Mouse (Mus musculus) layer of hippocampus, adult 18-20 months (tissue): ENCODE results near the gene Suz12. TPM values are rescaled to one million over a fixed set of nuclear protein-coding genes. Genes with fewer than 3 reads are reported as not detected.
"Not testable (repeated sequence)": the region's sequence is repeated elsewhere in the genome, so short reads cannot be mapped to it uniquely, and the experiment has no call there.

Source experiments
- DNase-seq, 2 experiments: peaks; one replicate each; pipeline ENCODE4 v3.0.0; 2022; ENCODE audit warnings: low spot score in 2 of 2
- total RNA-seq, 2 experiments: library from RNA; stranded (reverse); gene quantifications; 2 replicates each; pipeline ENCODE4 v1.2.3; 2021

The Suz12 gene
- total RNA-seq, 2 experiments from 2014 or later = 36.9 to 37.0 TPM

GRCm38 (mm10) chr11:79991600-79991999 is 1.3 kb upstream of the Suz12 start:
- DNase-seq = no peak

- DNase-seq = no peak
Measured at GRCm38 (mm10) chr11:79992035-79992591, 793 bp upstream of the Suz12 start.

GRCm38 (mm10) chr11:79993356-79994270 is 707 bp downstream of the Suz12 start:
- DNase-seq = peak in 1 of 2 experiments; percentile 5

GRCm38 (mm10) chr11:79994271-79994988 is 1.5 kb downstream of the Suz12 start:
- DNase-seq = no peak

DNA sequence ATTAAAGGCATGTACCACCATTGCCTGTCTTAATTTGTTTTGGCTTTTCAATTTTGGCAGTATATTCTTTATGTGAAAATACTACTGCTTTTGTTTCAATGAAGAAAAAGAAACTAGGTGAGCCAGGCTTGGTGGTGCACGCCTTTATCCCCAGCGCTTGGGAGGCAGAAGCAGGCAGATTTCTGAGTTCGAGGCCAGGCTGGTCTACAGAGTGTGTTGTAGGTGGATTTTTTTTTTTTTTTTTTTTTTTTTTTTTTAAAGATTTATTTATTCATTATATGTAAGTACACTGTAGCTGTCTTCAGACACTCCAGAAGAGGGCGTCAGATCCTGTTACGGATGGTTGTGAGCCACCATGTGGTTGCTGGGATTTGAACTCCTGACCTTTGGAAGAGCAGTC is 23.6 kb downstream of the Suz12 start:
- DNase-seq = not testable (repeated sequence)

DNA sequence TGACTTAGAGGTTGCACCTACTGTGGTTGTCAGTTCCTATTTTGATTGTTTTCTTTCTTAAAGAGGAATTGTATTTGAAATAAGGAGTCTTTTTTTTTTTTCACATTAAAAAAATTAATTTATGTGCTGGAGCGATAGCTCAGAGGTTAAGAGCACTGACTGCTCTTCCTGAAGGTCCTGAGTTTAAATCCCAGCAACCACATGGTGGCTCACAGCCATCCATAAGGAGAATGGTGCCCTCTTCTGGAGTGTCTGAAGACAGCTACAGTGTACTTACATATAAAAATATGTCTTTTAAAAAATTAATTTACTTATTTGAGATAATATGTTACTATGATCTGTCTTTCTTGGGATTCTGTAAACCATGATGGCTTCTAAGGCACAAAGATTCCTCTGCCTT is 26.9 kb downstream of the Suz12 start:
- no peak for DNase-seq

DNA sequence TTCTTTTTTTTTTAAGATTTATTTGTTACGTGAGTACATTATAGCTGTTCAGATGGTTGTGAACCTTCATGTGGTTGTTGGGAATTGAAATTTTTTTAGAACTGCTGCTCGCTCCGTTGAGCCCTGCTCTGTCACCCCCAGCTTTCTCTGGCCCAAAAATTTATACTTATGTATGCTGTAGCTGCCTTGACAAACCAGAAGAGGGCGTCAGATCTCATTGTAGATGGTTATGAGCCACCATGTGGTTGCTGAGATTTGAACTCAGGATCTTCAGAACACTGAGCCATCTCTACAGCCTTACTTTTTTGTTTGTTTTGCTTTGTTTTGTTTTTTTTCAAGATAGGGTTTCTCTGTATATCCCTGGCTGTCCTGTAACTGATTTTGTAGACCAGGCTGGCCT is 28.4 kb downstream of the Suz12 start:
- no peak for DNase-seq

DNA sequence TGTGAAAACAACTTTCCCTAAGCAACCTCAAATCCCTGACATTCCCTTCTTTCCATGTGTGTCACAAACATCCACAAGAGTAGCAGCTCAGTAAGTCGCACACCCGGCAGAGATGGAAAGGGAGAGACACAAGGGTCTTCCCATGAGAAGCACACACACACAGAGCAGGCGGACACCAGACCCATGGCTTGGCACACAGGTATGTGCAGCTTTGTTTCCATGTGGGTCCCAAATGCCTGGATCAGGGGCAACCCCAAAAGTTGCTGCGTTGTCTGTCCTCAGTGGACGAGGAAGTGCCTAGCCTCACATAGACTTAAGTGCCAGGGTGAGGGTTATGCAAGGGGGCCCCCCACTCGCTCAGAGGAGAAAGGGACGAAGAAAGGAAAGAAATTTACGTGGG is 44.6 kb downstream of the Suz12 start:
- DNase-seq = no peak

DNA sequence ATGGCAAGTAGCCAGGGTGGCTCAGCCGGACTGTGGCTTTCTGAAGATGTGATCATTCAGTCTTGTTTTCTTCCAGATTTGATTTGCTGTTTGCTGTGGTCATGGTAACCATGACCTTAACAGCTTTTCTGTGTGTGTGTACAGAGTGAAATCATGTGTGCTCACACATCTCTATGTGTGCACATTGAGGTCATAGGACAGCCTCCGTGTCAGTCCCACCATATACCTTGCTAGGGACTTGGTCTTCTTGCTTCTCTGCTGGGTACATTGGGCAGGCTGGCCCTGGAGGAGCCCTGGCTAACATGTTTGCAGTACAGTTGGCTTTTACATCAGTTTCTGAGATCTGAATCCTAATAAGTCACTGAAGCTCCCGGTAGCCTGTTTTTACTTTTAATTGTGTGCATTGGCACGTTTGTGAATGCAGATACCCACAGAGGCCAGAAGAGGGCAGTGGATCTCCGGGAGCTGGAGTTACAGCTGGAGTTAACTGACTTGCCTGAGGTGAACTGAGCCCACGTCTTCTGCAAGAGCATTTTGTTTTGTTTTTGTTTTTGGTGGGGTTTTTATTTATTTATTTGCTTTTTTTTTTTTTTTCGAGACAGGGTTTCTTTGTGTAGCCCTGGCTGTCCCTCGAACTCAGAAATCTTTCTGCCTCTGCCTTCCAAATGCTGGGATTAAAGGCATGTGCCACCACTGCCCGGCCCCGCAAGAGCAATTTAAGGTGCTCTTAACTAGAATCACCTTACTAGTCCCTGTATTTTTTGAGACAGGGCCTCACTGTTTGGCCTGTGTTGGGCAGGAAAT is 49.9 kb downstream of the Suz12 start:
- DNase-seq = peak in 1 of 2 experiments; percentile 64

DNA sequence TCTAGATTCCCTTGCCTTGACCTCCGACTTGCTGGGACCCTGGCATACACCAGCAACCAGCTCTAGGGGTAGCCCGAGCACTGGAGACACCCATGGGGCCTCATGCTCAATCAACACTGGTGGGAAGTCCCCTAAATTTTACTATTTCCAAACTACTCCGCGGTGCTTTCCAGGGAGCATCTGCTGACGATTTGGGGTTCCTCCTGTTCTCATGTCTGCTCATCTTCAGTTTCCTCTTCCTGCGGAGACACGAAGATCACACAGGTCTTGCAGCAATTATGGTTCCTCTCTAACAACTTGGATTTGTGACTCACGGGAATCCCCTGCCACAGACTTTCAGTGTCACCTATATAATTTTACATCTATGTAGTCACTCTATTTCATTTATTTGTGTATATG is 50.5 kb downstream of the Suz12 start:
- no peak for DNase-seq

- no peak for DNase-seq
Measured at GRCm38 (mm10) chr11:80046856-80047255, 54.0 kb downstream of the Suz12 start.

DNA sequence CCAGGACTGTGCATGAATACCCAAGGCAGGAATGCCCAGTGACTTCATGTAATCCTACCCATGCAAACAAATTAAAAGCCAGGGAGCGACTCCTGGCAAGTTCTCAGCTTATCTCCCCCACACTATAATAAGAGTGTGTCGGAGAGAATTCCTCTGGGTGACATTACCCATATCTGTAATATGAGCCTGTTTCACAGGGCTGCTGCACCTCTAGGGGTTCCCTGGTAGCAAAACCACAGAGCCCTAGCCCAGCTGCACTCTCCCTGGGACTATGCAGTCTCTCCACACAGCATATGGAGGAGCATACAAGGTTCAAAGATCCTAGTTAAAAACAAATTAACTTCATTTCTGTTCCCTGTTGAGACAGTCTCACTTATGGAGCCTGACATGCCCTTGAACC is 57.2 kb downstream of the Suz12 start:
- no peak for DNase-seq

DNA sequence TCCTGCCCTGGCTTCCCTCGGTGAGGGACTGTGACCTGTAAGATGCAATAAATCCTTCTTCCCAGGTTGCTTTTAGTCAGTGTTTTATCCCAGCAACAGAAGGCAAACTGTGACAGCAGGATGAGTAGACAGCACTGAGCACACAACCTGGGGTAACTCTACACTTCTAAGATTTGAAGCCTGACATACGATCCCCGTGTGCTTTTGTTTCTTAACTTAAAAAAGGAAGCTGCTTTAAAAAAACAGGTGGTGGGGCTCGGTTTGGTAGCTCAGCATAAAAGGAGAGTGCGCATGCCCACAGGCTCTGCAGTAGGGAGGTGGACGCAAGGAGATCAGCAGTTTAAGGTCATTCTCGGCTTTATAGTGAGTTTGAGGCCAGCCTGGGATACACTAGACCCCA is 59.5 kb downstream of the Suz12 start:
- no peak for DNase-seq

GRCm38 (mm10) chr11:80053171-80053570 is 60.3 kb downstream of the Suz12 start:
- DNase-seq = no peak

GRCm38 (mm10) chr11:80054659-80055058 is 61.8 kb downstream of the Suz12 start:
- no peak for DNase-seq

- DNase-seq = no peak
Measured at GRCm38 (mm10) chr11:80056141-80056540, 63.2 kb downstream of the Suz12 start.

- DNase-seq = peak; percentile 20 to 73
Measured at GRCm38 (mm10) chr11:80062159-80062558, 69.3 kb downstream of the Suz12 start.

- DNase-seq = not testable (repeated sequence)
Measured at GRCm38 (mm10) chr11:80066373-80066772, 73.5 kb downstream of the Suz12 start.

DNA sequence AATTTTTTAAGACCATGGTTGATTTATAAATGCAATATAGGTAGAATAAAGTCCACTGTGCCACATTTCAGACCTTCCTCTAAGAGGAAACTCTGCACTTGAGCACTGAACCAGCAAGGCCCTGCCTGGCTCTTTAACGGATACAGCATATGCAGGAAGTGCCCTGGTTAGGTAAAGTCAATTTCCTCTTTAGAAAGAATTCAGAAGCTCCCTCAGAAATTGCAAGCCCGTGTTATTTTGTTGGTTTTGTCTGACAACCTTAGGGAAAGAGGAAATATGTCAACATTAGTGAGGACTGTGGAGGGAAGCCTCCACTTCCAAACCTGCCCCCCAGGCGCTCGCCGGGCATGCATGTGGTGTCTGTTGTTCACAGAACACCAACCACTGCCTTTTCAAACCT is 74.7 kb downstream of the Suz12 start:
- DNase-seq = no peak

DNA sequence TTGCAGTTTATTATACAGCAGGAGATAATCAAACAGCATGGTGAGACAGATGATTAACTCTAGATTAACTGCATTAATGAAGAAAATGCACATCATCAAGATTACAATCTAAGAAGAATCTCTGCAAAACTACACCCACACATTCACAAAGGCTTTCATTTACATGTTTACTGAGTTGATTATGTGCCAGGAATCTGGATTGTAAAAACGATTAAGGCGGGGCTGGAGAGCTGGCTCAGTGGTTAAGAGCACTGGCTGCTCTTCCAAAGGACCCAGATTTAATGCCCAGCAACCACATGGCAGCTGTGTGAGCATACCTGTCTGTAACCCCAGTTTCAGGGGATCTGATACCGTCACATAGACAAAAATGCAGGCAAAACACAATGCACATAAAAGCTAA is 76.9 kb downstream of the Suz12 start:
- peak in 1 of 2 experiments; percentile 29 for DNase-seq

DNA sequence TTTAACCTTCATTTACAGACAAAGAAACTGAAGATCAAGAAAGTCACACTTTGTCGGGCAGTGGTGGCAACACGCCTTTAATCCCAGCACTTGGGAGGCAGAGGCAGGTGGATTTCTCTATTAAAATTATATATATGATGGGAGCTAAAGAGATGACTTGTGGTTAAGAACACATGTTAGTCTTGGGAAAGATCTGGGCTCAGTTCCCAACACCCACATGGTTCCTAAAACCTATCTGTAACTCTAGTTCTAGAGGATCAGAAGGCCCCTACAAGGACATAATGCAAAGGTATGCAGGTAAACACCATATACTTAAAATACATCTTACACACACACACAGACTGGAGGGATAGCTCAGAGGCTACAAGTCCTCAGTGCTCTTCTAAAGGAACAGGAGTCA is 78.1 kb downstream of the Suz12 start:
- no peak for DNase-seq
